Mouse (Mus musculus): ENCODE measurements around the gene Lamc1. TPM values are rescaled to one million over a fixed set of nuclear protein-coding genes. Genes with fewer than 3 reads are reported as not detected.
"Not testable (repeated sequence)": the region's sequence is repeated elsewhere in the genome, so short reads cannot be mapped to it uniquely, and the experiment has no call there.

Lamc1 gene
- polyA plus RNA-seq, 1 experiment from 2014 or later, result 16.0 TPM

- Histone ChIP-seq H3K9ac (no peak overlapping the region), H3K4me3 (no peak overlapping the region), H3K27me3 (replicated peaks) (no peaks in the 10 kb centered on the region), H3K4me2 (no peak overlapping the region), H3K27ac (no peak overlapping the region), H3K4me1 (no peaks in the 10 kb centered on the region), H3K9me3 (no peaks in the 10 kb centered on the region), H3K36me3 (replicated peaks) (no peaks in the 10 kb centered on the region)
- no peak for ATAC-seq (replicated peaks)
- WGBS, result 63% methylated on average over 18 of the region's 18 CpGs
These were observed 21.3 kb upstream of the Lamc1 start for GRCm38 (mm10) chr1:153353736-153354430.

DNA sequence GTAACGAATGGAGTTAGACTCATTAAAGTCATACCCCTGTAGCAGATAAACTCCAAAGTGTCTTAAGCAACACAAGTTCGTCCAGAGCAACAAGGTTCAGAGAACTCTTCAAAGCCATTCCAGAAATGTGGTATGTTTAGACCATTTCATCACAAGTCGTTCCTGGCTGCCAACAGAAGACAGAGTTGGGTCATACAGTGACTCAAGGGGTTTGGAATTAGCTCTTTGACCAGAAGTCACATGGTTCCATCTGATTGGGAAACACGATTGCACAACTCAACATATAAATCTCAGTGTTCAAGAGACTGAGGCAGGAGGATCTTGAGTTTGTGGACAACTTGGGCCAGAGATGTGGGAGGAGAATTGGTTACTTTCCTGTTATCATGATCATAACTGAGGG is 18.4 kb upstream of the Lamc1 start:
- ATAC-seq (replicated peaks), result no peak
- Histone ChIP-seq H3K9me3 (no peaks in the 10 kb centered on the region), H3K36me3 (replicated peaks) (no peaks in the 10 kb centered on the region), H3K4me2 (no peak overlapping the region), H3K9ac (no peak overlapping the region), H3K4me1 (no peaks in the 10 kb centered on the region), H3K27ac (no peak overlapping the region), H3K4me3 (no peak overlapping the region), H3K27me3 (replicated peaks) (no peaks in the 10 kb centered on the region)
- WGBS, result 79% methylated on average over 4 of the region's 4 CpGs

- 69% methylated on average over 3 of the region's 3 CpGs for WGBS
- no peak for ATAC-seq (replicated peaks)
- H3K9ac ChIP-seq, result no peak overlapping the region
These were observed 15.1 kb upstream of the Lamc1 start for GRCm38 (mm10) chr1:153347726-153348125.

GRCm38 (mm10) chr1:153347040-153347439 is 14.5 kb upstream of the Lamc1 start:
- H3K4me3 ChIP-seq, result no peak overlapping the region
- 92% methylated on average over 2 of the region's 2 CpGs for WGBS

More at GRCm38 (mm10) chr1:153347726-153348125, 15.1 kb upstream of the Lamc1 start:
- Histone ChIP-seq H3K27ac (no peak overlapping the region), H3K4me3 (no peak overlapping the region), H3K4me2 (no peak overlapping the region), H3K36me3 (replicated peaks) (no peaks in the 10 kb centered on the region), H3K4me1 (no peaks in the 10 kb centered on the region), H3K27me3 (replicated peaks) (no peaks in the 10 kb centered on the region), H3K9me3 (no peaks in the 10 kb centered on the region)

DNA sequence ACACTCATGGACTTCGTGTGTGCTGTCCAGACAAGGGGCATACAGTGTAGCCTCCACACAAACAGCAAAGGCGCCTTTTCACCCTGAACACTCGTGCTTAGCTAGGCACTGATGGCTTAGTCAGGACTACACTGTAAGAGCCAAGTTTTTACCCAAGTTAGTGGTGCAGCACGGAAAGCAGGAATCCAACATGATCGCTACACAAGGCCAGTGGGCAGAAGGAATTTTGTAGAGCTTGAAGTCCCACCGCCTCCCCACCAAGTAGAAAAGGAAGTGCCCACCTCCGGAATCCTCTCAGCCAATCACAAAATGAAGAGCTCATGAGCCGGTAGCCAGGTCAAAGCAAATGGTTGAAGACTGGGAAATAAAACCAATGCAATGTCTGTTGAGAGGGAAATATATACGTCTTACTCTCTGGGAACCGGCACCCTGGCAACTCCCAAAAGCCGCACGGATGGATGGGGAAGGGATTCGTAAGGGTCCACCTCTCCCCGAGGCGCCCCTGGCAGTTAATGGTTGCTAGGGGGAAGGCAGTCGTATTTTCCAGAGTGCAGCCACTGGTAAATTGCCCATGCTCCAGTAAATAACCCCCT is 13.2 kb upstream of the Lamc1 start:
- Histone ChIP-seq H3K4me2 (peak overlapping the region; percentile 44), H3K4me1 (no peaks in the 10 kb centered on the region), H3K4me3 (peak overlapping the region; percentile 25), H3K9ac (no peak overlapping the region), H3K9me3 (no peaks in the 10 kb centered on the region), H3K27me3 (replicated peaks) (no peaks in the 10 kb centered on the region), H3K27ac (no peak overlapping the region), H3K36me3 (replicated peaks) (no peaks in the 10 kb centered on the region)
- WGBS, result 52% methylated on average over 16 of the region's 16 CpGs
- ATAC-seq (replicated peaks), result no peak

More at GRCm38 (mm10) chr1:153347040-153347439, 14.5 kb upstream of the Lamc1 start:
- Histone ChIP-seq H3K9me3 (no peaks in the 10 kb centered on the region), H3K27me3 (replicated peaks) (no peaks in the 10 kb centered on the region), H3K27ac (no peak overlapping the region), H3K4me2 (no peak overlapping the region), H3K9ac (no peak overlapping the region), H3K36me3 (replicated peaks) (no peaks in the 10 kb centered on the region), H3K4me1 (no peaks in the 10 kb centered on the region)
- ATAC-seq (replicated peaks), result no peak

DNA sequence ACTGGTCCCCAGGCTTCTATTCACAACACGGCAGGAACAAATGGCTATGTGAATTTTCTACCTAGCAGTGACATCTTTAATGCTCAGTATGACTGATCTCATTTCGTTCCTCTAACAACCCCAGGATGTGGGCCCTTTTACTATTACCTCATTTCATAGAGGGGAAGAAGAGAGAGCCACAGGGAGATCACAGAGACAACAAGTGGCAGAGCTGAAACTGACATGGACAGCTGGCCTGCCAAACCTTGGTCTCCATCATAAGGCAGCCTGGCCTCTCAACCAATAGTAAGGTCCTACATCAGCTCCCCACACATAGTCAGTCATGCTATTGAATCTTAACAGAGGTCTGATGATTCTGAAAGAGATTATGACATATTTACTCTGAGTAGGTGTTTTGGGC is 12.4 kb upstream of the Lamc1 start:
- no peaks in the 10 kb centered on the region for H3K36me3 ChIP-seq (replicated peaks)
- H3K9ac ChIP-seq, result no peak overlapping the region
- no peaks in the 10 kb centered on the region for H3K9me3 ChIP-seq
- H3K4me3 ChIP-seq, result no peak overlapping the region
- H3K4me2 ChIP-seq, result no peak overlapping the region
- ATAC-seq (replicated peaks), result no peak
- H3K4me1 ChIP-seq, result no peaks in the 10 kb centered on the region
- no peaks in the 10 kb centered on the region for H3K27me3 ChIP-seq (replicated peaks)
- 84% methylated on average over 2 of the region's 2 CpGs for WGBS
- no peak overlapping the region for H3K27ac ChIP-seq

DNA sequence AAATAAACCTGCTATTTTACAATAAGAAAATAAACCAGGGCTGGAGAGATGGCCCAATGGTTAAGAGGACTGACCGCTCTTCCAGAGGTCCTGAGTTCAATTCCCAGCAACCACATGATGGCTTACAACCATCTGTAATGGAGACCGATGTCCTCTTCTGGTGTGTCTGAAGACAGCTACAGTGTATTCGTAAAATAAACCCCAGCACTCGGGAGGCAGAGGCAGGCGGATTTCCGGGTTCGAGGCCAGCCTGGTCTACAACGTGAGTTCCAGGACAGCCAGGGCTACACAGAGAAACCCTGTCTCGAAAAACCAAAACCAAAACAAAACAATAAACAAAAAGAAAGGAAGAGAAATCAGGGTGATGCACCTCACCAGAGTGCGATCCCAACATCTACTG is 2.9 kb upstream of the Lamc1 start:
- H3K4me2 ChIP-seq; H3K9ac ChIP-seq; H3K9me3 ChIP-seq; ATAC-seq (replicated peaks); H3K36me3 ChIP-seq (replicated peaks); H3K4me3 ChIP-seq; H3K27ac ChIP-seq; H3K27me3 ChIP-seq (replicated peaks): not testable (repeated sequence)
- peaks cover 22% of the 10 kb centered on the region for H3K4me1 ChIP-seq
- 95% methylated on average over 10 of the region's 10 CpGs for WGBS

GRCm38 (mm10) chr1:153333296-153334121 is 923 bp upstream of the Lamc1 start:
- ATAC-seq (replicated peaks), result peak; percentile 69
- Histone ChIP-seq H3K27me3 (replicated peaks) (no peaks in the 10 kb centered on the region), H3K36me3 (replicated peaks) (no peaks in the 10 kb centered on the region), H3K9me3 (no peaks in the 10 kb centered on the region), H3K9ac (peak overlapping the region; percentile 93), H3K27ac (peak overlapping the region; percentile 85), H3K4me2 (peak overlapping the region; percentile 85), H3K4me1 (peaks cover 30% of the 10 kb centered on the region), H3K4me3 (peak overlapping the region; percentile 92)
- WGBS, result 4% methylated on average over 22 of the region's 22 CpGs

- Histone ChIP-seq H3K27ac (peak overlapping the region; percentile 85), H3K9me3 (no peaks in the 10 kb centered on the region), H3K36me3 (replicated peaks) (no peaks in the 10 kb centered on the region), H3K4me3 (peak overlapping the region; percentile 92), H3K4me1 (peaks cover 30% of the 10 kb centered on the region), H3K9ac (peak overlapping the region; percentile 93), H3K27me3 (replicated peaks) (no peaks in the 10 kb centered on the region), H3K4me2 (peak overlapping the region; percentile 85)
- under 1% methylated on average over 34 of the region's 42 CpGs for WGBS
- ATAC-seq (replicated peaks), result peak; percentile 66
These were observed 666 bp downstream of the Lamc1 start for GRCm38 (mm10) chr1:153331796-153332443.

- peak overlapping the region; percentile 85 for H3K4me2 ChIP-seq
- peak overlapping the region; percentile 92 for H3K4me3 ChIP-seq
- H3K9me3 ChIP-seq, result no peaks in the 10 kb centered on the region
- peaks cover 30% of the 10 kb centered on the region for H3K4me1 ChIP-seq
- H3K9ac ChIP-seq, result peak overlapping the region; percentile 93; the same call in 1 of the 2 replicates
- no peaks in the 10 kb centered on the region for H3K36me3 ChIP-seq (replicated peaks)
- WGBS, result under 1% methylated on average over 4 of the region's 4 CpGs
- no peak for ATAC-seq (replicated peaks)
- H3K27me3 ChIP-seq (replicated peaks), result no peaks in the 10 kb centered on the region
- H3K27ac ChIP-seq, result no peak overlapping the region
These were observed 1.4 kb downstream of the Lamc1 start for GRCm38 (mm10) chr1:153331206-153331605.

GRCm38 (mm10) chr1:153329306-153329705 is 3.3 kb downstream of the Lamc1 start:
- no peak overlapping the region for H3K4me3 ChIP-seq
- H3K9me3 ChIP-seq, result no peaks in the 10 kb centered on the region
- no peak overlapping the region for H3K4me2 ChIP-seq
- no peak overlapping the region for H3K27ac ChIP-seq
- no peak for ATAC-seq (replicated peaks)
- 92% methylated on average over 6 of the region's 6 CpGs for WGBS
- no peaks in the 10 kb centered on the region for H3K27me3 ChIP-seq (replicated peaks)
- no peak overlapping the region for H3K9ac ChIP-seq
- peaks cover 30% of the 10 kb centered on the region for H3K4me1 ChIP-seq
- no peaks in the 10 kb centered on the region for H3K36me3 ChIP-seq (replicated peaks)

- H3K36me3 ChIP-seq (replicated peaks), result no peaks in the 10 kb centered on the region
- no peaks in the 10 kb centered on the region for H3K9me3 ChIP-seq
- no peak overlapping the region for H3K4me3 ChIP-seq
- no peaks in the 10 kb centered on the region for H3K27me3 ChIP-seq (replicated peaks)
- no peak for ATAC-seq (replicated peaks)
- H3K27ac ChIP-seq, result no peak overlapping the region
- H3K9ac ChIP-seq, result no peak overlapping the region
- peaks cover 22% of the 10 kb centered on the region for H3K4me1 ChIP-seq
- WGBS, result 92% methylated on average over 4 of the region's 4 CpGs
- no peak overlapping the region for H3K4me2 ChIP-seq
These were observed 5.5 kb downstream of the Lamc1 start for GRCm38 (mm10) chr1:153327063-153327462.

Measured in midbrain, embryonic 15.5 days (tissue).